Mouse (Mus musculus): Measurements from ENCODE around the gene Ptgr2. TPM values are rescaled to one million over a fixed set of nuclear protein-coding genes. Genes with fewer than 3 reads are reported as not detected.

Gene Ptgr2
- 10 to 100 TPM; 29.4 to 29.7 TPM for polyA plus RNA-seq (2017; shearing (Covaris generic))

DNA sequence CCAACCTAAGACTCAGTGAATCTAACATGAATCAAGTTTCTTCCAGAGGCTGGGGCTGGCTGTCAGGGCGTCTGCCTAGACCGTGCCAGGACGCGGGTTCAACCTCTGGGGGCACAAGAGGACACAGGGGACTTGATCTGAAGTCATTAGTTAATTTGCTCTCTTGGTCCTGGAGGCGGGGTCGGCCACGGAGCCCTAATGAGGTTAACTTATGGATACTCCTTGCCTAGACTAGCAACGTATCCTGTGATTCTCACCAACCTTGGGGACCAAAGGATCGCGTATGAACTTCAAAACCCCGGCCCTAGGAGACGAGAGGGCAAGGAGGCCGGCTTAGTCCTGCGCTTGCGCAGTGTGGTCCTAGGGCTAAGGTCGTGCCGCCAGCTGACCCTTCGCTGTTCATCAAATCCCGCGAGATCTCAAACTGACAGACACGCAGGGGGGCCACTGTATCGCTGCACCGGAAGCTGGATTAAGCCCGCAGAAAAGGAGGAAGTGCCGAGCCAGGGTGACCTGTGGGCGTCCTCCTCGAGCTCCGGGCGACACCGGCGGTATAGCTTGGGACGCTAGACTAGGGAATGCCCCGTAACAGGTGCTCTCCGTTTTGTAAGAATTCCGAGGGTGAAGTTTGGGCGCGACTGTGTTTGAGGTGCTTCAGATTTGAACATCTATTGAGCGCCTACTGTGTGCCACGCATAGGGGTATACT lies at the start of gene Ptgr2:
Gene Ptgr2 (plus strand): TSS at position 348 of the 708 bp plus-strand sequence.

DNA sequence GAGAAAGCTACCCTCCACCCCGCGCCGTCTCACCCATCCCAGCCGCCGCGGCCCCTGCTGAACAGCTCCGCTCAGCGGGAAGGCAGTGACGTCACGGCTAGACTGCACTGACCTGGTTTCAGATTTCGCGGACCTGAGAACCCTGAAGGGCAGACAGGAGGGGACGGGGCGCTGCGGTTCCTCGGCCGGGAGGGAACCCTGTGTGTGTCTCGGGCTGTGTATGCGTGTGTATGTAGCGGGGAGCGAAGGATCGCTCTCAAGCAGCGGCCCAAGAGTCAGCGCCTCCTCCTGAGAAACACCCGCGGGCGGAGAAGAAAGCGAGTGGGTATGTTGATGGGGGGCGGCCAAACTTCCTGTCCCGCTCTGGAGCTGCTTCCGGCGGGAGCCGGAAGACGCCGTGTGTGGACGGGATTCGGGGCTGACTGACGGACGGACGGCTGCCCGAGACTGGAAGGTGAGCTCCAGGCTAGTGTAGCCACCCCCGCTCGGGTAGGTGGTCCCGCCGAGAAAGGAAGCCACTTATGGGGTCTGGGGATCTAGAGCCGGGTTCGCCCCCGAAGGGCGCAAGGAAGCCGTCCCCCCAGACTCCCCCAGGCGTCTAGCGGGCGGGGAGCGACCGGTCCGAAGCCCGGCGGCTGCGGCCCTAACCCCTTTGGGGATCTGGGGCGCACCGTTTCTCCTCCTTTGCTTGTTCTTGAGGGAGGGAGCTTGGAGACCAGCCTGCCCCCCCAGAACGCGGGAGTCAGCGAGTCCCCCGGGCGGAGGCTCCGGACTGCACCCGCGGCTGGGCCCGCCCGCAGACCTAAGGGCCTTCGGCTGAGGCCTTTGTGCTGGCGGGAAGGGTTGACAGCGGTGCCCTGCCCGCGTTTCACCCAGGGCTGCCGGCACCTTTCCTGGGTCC lies 31.9 kb downstream of the Ptgr2 start, which contains the start of gene Zfp410:
Gene Zfp410 (plus strand): TSS at position 132 of the 901 bp plus-strand sequence.

DNA sequence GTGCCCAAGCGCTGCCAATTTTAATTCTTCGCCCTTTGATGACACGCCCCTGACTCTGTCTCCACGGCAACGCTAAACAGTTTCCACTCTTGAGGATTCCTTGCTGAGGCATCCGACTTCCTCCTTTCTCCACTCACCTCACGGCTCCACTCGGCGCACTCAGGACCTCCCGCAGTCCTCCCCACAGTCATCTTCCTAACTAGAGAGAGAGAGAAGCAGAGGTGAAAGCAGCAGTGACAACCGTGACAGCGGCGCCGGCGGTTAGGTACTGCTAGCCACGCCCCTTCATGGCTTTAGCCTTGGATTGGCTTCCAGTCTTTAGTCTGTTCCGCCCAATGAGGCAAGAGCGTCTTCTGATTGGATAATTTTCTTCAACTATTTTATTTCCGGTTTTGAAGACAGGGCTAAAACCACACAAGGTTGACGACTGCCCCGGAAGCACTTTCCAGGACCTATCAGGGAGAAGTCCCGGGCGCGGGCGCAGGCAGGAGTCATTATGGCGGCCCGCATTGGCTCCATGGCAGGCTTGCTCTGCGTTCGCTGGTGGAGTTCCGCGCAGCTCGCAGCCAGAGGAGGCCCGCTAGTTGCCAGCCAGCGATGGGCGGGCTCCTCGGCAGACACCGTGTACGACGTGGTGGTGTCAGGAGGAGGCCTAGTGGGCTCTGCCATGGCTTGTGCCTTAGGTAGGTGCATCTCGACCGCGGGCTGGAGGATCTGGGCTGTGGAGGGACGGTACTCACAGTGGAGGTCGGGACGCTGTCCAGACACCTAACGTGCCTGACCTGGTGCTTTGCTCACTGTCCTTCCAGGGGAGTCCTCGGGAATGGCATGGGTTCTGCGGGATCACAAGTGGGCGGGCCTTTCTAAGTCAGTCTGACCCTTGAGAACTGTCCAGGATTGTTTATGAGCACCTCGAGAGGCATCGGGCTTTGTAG lies 76.8 kb downstream of the Ptgr2 start, which contains the start of the genes Coq6 and Fam161b:
Gene Coq6 (plus strand): TSS at position 103 of the 935 bp plus-strand sequence.
Gene Fam161b (minus strand): TSS at position 279 of the 935 bp plus-strand sequence.

Other genes with a start within 250 kb of the Ptgr2 start
- gene Acot4, start 246.9 kb upstream of the Ptgr2 start, polyA plus RNA-seq (2017; shearing (Covaris generic)), result 1 to 10 TPM in 1 of 2 experiments, under 1 TPM in 1; 0.04 to 1.3 TPM
- not detected for gene Gm49366, start 246.3 kb upstream of the Ptgr2 start, polyA plus RNA-seq (2017; shearing (Covaris generic))
- under 1 TPM in 1 of 2 experiments, not detected in 1; 0.06 TPM for gene Acot3, start 233.1 kb upstream of the Ptgr2 start, polyA plus RNA-seq (2017; shearing (Covaris generic))
- gene Acot5, start 215.9 kb upstream of the Ptgr2 start, polyA plus RNA-seq (2017; shearing (Covaris generic)), result not detected
- 1 to 10 TPM; 1.5 to 2.6 TPM for gene Acot6, start 184.6 kb upstream of the Ptgr2 start, polyA plus RNA-seq (2017; shearing (Covaris generic))
- gene Dnal1, start 170.9 kb upstream of the Ptgr2 start, polyA plus RNA-seq (2017; shearing (Covaris generic)), result under 1 TPM; 0.26 to 0.48 TPM
- under 1 TPM in 1 of 2 experiments, not detected in 1; 0.10 TPM for gene Pnma1, start 136.7 kb upstream of the Ptgr2 start, polyA plus RNA-seq (2017; shearing (Covaris generic))
- gene Elmsan1, start 66.4 kb upstream of the Ptgr2 start, polyA plus RNA-seq (2017; shearing (Covaris generic)), result 10 to 100 TPM; 14.2 to 19.1 TPM
- 10 to 100 TPM; 55.8 to 64.5 TPM for gene Zfp410, start 31.6 kb downstream of the Ptgr2 start, polyA plus RNA-seq (2017; shearing (Covaris generic))
- gene Coq6, start 76.4 kb downstream of the Ptgr2 start, polyA plus RNA-seq (2017; shearing (Covaris generic)), result 10 to 100 TPM; 15.8 to 24.0 TPM
- under 1 TPM in 1 of 2 experiments, not detected in 1; 0.50 TPM for gene Fam161b, start 76.6 kb downstream of the Ptgr2 start, polyA plus RNA-seq (2017; shearing (Covaris generic))
- 10 to 100 TPM; 32.1 to 36.3 TPM for gene Entpd5, start 123.8 kb downstream of the Ptgr2 start, polyA plus RNA-seq (2017; shearing (Covaris generic))
- gene Bbof1, start 123.8 kb downstream of the Ptgr2 start, polyA plus RNA-seq (2017; shearing (Covaris generic)), result 1 to 10 TPM in 1 of 2 experiments, not detected in 1; 2.3 TPM
- gene Rnf113a2, start 132.0 kb downstream of the Ptgr2 start, polyA plus RNA-seq (2017; shearing (Covaris generic)), result 10 to 100 TPM; 30.2 to 34.1 TPM
- 10 to 100 TPM in 1 of 2 experiments, 1 to 10 TPM in 1; 7.1 to 22.1 TPM for gene Aldh6a1, start 165.8 kb downstream of the Ptgr2 start, polyA plus RNA-seq (2017; shearing (Covaris generic))
- gene Lin52, start 166.2 kb downstream of the Ptgr2 start, polyA plus RNA-seq (2017; shearing (Covaris generic)), result 10 to 100 TPM; 16.8 to 17.6 TPM

Data from activated CD4-positive, CD25-positive, alpha-beta regulatory T cell (primary cell).